Mouse (Mus musculus) limb, embryonic 11.5 days (tissue): ENCODE measurements around the gene Prkce. TPM values are rescaled to one million over a fixed set of nuclear protein-coding genes. Genes with fewer than 3 reads are reported as not detected.

ENCODE experiments used
- ATAC-seq: fragments of 200-750 bp; cut with Nextera tagmentation; 2 replicates; pipeline ENCODE4 v1.8.0; 2017; ENCODE audit warnings: low read depth; ENCODE audit not compliant: insufficient number of reproducible peaks, low FRiP score, low TSS enrichment
- DNase-seq: peaks from one replicate; pipeline ENCODE4 v3.0.0-alpha.2; 2015; ENCODE audit warnings: low spot score
- H3K27ac ChIP-seq: fragments of 300-500 bp; sonication (generic); replicated peaks from 2 replicates; pipeline ENCODE4 v1.5.1; 2014; ENCODE audit warnings: low read depth, mild to moderate bottlenecking, low read length
- H3K27me3 ChIP-seq: fragments of 300-500 bp; sonication (generic); 2 replicates; pipeline ENCODE4 v1.6.1; 2014; ENCODE audit warnings: mild to moderate bottlenecking, low read length, mixed read lengths; ENCODE audit not compliant: control insufficient read depth, insufficient read depth
- H3K36me3 ChIP-seq: fragments of 300-500 bp; sonication (generic); 2 replicates; pipeline ENCODE4 v1.6.1; 2014; ENCODE audit warnings: mild to moderate bottlenecking, low read length, moderate library complexity, mixed read lengths; ENCODE audit not compliant: control insufficient read depth, insufficient read depth
- H3K4me1 ChIP-seq: fragments of 300-500 bp; sonication (generic); 2 replicates; pipeline ENCODE4 v1.6.1; 2014; ENCODE audit warnings: low read length, mixed read lengths; ENCODE audit not compliant: control insufficient read depth, insufficient read depth
- H3K4me2 ChIP-seq: fragments of 300-500 bp; sonication (generic); 2 replicates; pipeline ENCODE4 v1.6.1; 2014; ENCODE audit warnings: low read depth, mild to moderate bottlenecking, moderate library complexity; ENCODE audit not compliant: severe bottlenecking
- H3K4me3 ChIP-seq: fragments of 300-500 bp; sonication (generic); 2 replicates; pipeline ENCODE4 v1.5.1; 2014; ENCODE audit warnings: low read depth, low read length
- H3K9ac ChIP-seq: fragments of 300-500 bp; sonication (generic); 2 replicates; pipeline ENCODE4 v1.6.1; 2014; ENCODE audit warnings: mild to moderate bottlenecking, low read length
- H3K9me3 ChIP-seq: fragments of 300-500 bp; sonication (generic); 2 replicates; pipeline ENCODE4 v1.6.1; 2016; ENCODE audit warnings: low read length; ENCODE audit not compliant: control insufficient read depth
- WGBS: fragments of 180-500 bp; shearing (Covaris S2); extraction: QIAGEN DNeasy Blood & Tissue Kit; methylation state at CpG from one replicate; pipeline ENCODE4 v1.1.7; 2014; 5-methylcytosine and 5-hydroxymethylcytosine counted together
- polyA plus RNA-seq: library from polyadenylated mRNA; unstranded; fragments of >200 nt; fragmentation: Nextera tagmentation; extraction: Ambion mirVana; gene quantifications from 2 replicates; pipeline ENCODE4 v1.2.1, GENCODE M21; 2014

Gene Prkce
- polyA plus RNA-seq, 1 experiment from 2014 or later: 5.1 TPM

GRCm38 (mm10) chr17:86337076-86337475 is 169.5 kb downstream of the Prkce start:
- Histone ChIP-seq H3K9me3 (no peaks in the 10 kb centered on the region), H3K36me3 (no peaks in the 10 kb centered on the region), H3K4me1 (peaks cover 10% of the 10 kb centered on the region; the same call in 1 of the 2 replicates), H3K27ac (no peak overlapping the region), H3K9ac (no peak overlapping the region), H3K4me3 (no peak overlapping the region), H3K4me2 (no peak overlapping the region), H3K27me3 (no peaks in the 10 kb centered on the region)
- 73% methylated on average over 3 of the region's 3 CpGs for WGBS
- DNase-seq (no peak), ATAC-seq (no peak)

- H3K9ac ChIP-seq: no peak overlapping the region
- DNase-seq (no peak), ATAC-seq (no peak)
- 67% methylated on average over 5 of the region's 5 CpGs for WGBS
- H3K4me3 ChIP-seq: no peak overlapping the region
- H3K4me2 ChIP-seq: no peak overlapping the region
- H3K27ac ChIP-seq: no peak overlapping the region
- peaks cover 10% of the 10 kb centered on the region; the same call in 1 of the 2 replicates for H3K4me1 ChIP-seq
- no peaks in the 10 kb centered on the region for H3K9me3 ChIP-seq
- H3K27me3 ChIP-seq: no peaks in the 10 kb centered on the region
- H3K36me3 ChIP-seq: no peaks in the 10 kb centered on the region
These were observed 170.7 kb downstream of the Prkce start for GRCm38 (mm10) chr17:86338328-86338727.

GRCm38 (mm10) chr17:86344032-86344431 is 176.4 kb downstream of the Prkce start:
- Histone ChIP-seq H3K9me3 (no peaks in the 10 kb centered on the region), H3K4me3 (no peak overlapping the region), H3K27me3 (no peaks in the 10 kb centered on the region), H3K4me1 (no peaks in the 10 kb centered on the region), H3K4me2 (no peak overlapping the region), H3K36me3 (no peaks in the 10 kb centered on the region), H3K9ac (no peak overlapping the region), H3K27ac (no peak overlapping the region)
- WGBS: 73% methylated on average over 8 of the region's 8 CpGs
- no peak for ATAC-seq
- no peak for DNase-seq

- Histone ChIP-seq H3K9ac (no peak overlapping the region), H3K4me3 (no peak overlapping the region), H3K4me2 (no peak overlapping the region), H3K9me3 (no peaks in the 10 kb centered on the region), H3K27ac (no peak overlapping the region), H3K36me3 (no peaks in the 10 kb centered on the region), H3K4me1 (no peaks in the 10 kb centered on the region), H3K27me3 (no peaks in the 10 kb centered on the region)
- DNase-seq (no peak), ATAC-seq (no peak)
- 77% methylated on average over 22 of the region's 22 CpGs for WGBS
These were observed 177.8 kb downstream of the Prkce start for GRCm38 (mm10) chr17:86345234-86346005.

- no peaks in the 10 kb centered on the region for H3K36me3 ChIP-seq
- H3K27me3 ChIP-seq: no peaks in the 10 kb centered on the region
- peaks cover 6% of the 10 kb centered on the region; the same call in 1 of the 2 replicates for H3K4me1 ChIP-seq
- no peak overlapping the region for H3K4me3 ChIP-seq
- WGBS: 97% methylated on average over 3 of the region's 3 CpGs
- no peak overlapping the region for H3K27ac ChIP-seq
- no peaks in the 10 kb centered on the region for H3K9me3 ChIP-seq
- no peak overlapping the region for H3K9ac ChIP-seq
- DNase-seq: no peak
- H3K4me2 ChIP-seq: no peak overlapping the region
- no peak for ATAC-seq
These were observed 182.7 kb downstream of the Prkce start for GRCm38 (mm10) chr17:86350236-86350635.

GRCm38 (mm10) chr17:86350791-86351261 is 183.2 kb downstream of the Prkce start:
- H3K27ac ChIP-seq: no peak overlapping the region
- 85% methylated on average over 12 of the region's 12 CpGs for WGBS
- peaks cover 6% of the 10 kb centered on the region; the same call in 1 of the 2 replicates for H3K4me1 ChIP-seq

GRCm38 (mm10) chr17:86351282-86351681 is 183.7 kb downstream of the Prkce start:
- Histone ChIP-seq H3K27ac (no peak overlapping the region), H3K36me3 (no peaks in the 10 kb centered on the region), H3K9ac (no peak overlapping the region), H3K4me1 (peaks cover 6% of the 10 kb centered on the region; the same call in 1 of the 2 replicates), H3K4me3 (no peak overlapping the region), H3K9me3 (no peaks in the 10 kb centered on the region), H3K27me3 (no peaks in the 10 kb centered on the region), H3K4me2 (no peak overlapping the region)
- no peak for ATAC-seq
- 75% methylated on average over 4 of the region's 4 CpGs for WGBS
- DNase-seq: no peak

More at GRCm38 (mm10) chr17:86350791-86351261, 183.2 kb downstream of the Prkce start:
- Histone ChIP-seq H3K36me3 (no peaks in the 10 kb centered on the region), H3K9ac (no peak overlapping the region), H3K4me2 (no peak overlapping the region), H3K9me3 (no peaks in the 10 kb centered on the region), H3K4me3 (no peak overlapping the region), H3K27me3 (no peaks in the 10 kb centered on the region)
- ATAC-seq: no peak
- DNase-seq: no peak

- Histone ChIP-seq H3K27me3 (no peaks in the 10 kb centered on the region), H3K27ac (no peak overlapping the region), H3K4me3 (no peak overlapping the region), H3K9me3 (no peaks in the 10 kb centered on the region), H3K4me2 (no peak overlapping the region), H3K36me3 (no peaks in the 10 kb centered on the region), H3K4me1 (peaks cover 6% of the 10 kb centered on the region; the same call in 1 of the 2 replicates), H3K9ac (no peak overlapping the region)
- DNase-seq (no peak), ATAC-seq (no peak)
- 86% methylated on average over 12 of the region's 12 CpGs for WGBS
These were observed 184.9 kb downstream of the Prkce start for GRCm38 (mm10) chr17:86352247-86353037.
